Mouse (Mus musculus) left cerebral cortex, postnatal 25 days (tissue): ENCODE data around the gene Parp1. TPM values are rescaled to one million over a fixed set of nuclear protein-coding genes. Genes with fewer than 3 reads are reported as not detected.
A peak's percentile ranks its signal among the peaks of the same experiment; 100 is the strongest.
"Not testable (repeated sequence)": the region's sequence is repeated elsewhere in the genome, so short reads cannot be mapped to it uniquely, and the experiment has no call there.

Experiments
- DNase-seq, 2 experiments: peaks; one replicate each; pipeline ENCODE4 v3.0.0; 2022; ENCODE audit warnings: low spot score in 2 of 2, mixed read lengths in 1 of 2
- intact Hi-C: fragments of 180-260 bp; cut with DNase I; formaldehyde crosslinking; loops from one replicate; pipeline ENCODE4 v1.15.1; 2025
- microRNA-seq, 2 experiments: library from miRNA; unstranded; fragments of <30 nt; microRNA quantifications; one replicate each; pipeline ENCODE4 v1.2.0; 2022
- total RNA-seq, 2 experiments: library from RNA; stranded (reverse); gene quantifications; 2 replicates each; pipeline ENCODE4 v1.2.3; 2021

Parp1 gene
- total RNA-seq, 2 experiments from 2014 or later: 85.2 to 92.0 TPM

GRCm38 (mm10) chr1:180607578-180607879 lies 38.8 kb downstream of the Parp1 start:
- intact Hi-C loops: no loop called here
- DNase-seq: no peak

GRCm38 (mm10) chr1:180611842-180612241 lies 43.1 kb downstream of the Parp1 start:
- DNase-seq, intact Hi-C loops: not testable (repeated sequence)

- no peak for DNase-seq
- intact Hi-C loops: no loop called here
Observed at GRCm38 (mm10) chr1:180616762-180617161, 48.0 kb downstream of the Parp1 start.

GRCm38 (mm10) chr1:180622389-180622788 lies 53.7 kb downstream of the Parp1 start:
- no peak for DNase-seq
- intact Hi-C loops: no loop called here

- no peak for DNase-seq
- intact Hi-C loops: no loop called here
Observed at GRCm38 (mm10) chr1:180623911-180624310, 55.2 kb downstream of the Parp1 start.

- DNase-seq: no peak
- intact Hi-C loops: no loop called here
Observed at GRCm38 (mm10) chr1:180626141-180626540, 57.4 kb downstream of the Parp1 start.

GRCm38 (mm10) chr1:180637796-180638195 lies 69.1 kb downstream of the Parp1 start:
- intact Hi-C loops, DNase-seq: not testable (repeated sequence)

- intact Hi-C loops: loop anchor here (2.0 to 5.0 kb wide), 2 partner anchors 35 to 78 kb away; no protein-coding TSS in a partner anchor
Observed at GRCm38 (mm10) chr1:180639416-180640401, 71.0 kb downstream of the Parp1 start.

GRCm38 (mm10) chr1:180640605-180641125 lies 71.9 kb downstream of the Parp1 start:
- intact Hi-C loops: loop anchor here (2.0 to 5.0 kb wide), 2 partner anchors 36 to 77 kb away; no protein-coding TSS in a partner anchor
- DNase-seq: peak; percentile 23 to 31

More at GRCm38 (mm10) chr1:180639416-180640401, 71.0 kb downstream of the Parp1 start:
- DNase-seq: no peak

GRCm38 (mm10) chr1:180641137-180641517 lies 72.4 kb downstream of the Parp1 start, which contains the start of gene Lin9:
Gene Lin9, plus strand, starts transcription at chr1:180641150.
- intact Hi-C loops: loop anchor here (2.0 to 5.0 kb wide), 2 partner anchors 36 to 76 kb away; no protein-coding TSS in a partner anchor

GRCm38 (mm10) chr1:180641518-180642227 lies 72.9 kb downstream of the Parp1 start:
- no peak for DNase-seq
- intact Hi-C loops: loop anchor here (2.0 to 5.0 kb wide), 2 partner anchors 37 to 76 kb away; no protein-coding TSS in a partner anchor

More at GRCm38 (mm10) chr1:180641137-180641517, 72.4 kb downstream of the Parp1 start, which contains the start of gene Lin9:
- peak; percentile 90 to 91 for DNase-seq

GRCm38 (mm10) chr1:180642228-180642564 lies 73.5 kb downstream of the Parp1 start:
- intact Hi-C loops: loop anchor here (5.0 kb wide), 1 partner anchor 75 kb away; no protein-coding TSS in a partner anchor
- DNase-seq: no peak

Small RNAs within 50 kb of the gene (microRNA-seq; reads per million reads assigned to microRNA genes)
- gene Mir6904: 0 to 0.50 reads per million in 2 experiments

Other genes with a start within 250 kb of the Parp1 start
- 10 to 100 TPM; 15.4 to 16.5 TPM for gene Itpkb, start 238.4 kb upstream of the Parp1 start, total RNA-seq
- gene Stum, start 85.4 kb upstream of the Parp1 start, total RNA-seq: 100 to 1,000 TPM; 157 to 180 TPM
- 1 to 10 TPM; 4.3 to 5.1 TPM for gene Lin9, start 72.2 kb downstream of the Parp1 start, total RNA-seq
- gene Mixl1, start 128.1 kb downstream of the Parp1 start, total RNA-seq: not detected
- gene Acbd3, start 157.1 kb downstream of the Parp1 start, total RNA-seq: 10 to 100 TPM; 32.6 to 33.6 TPM
- 100 to 1,000 TPM; 301 to 318 TPM for gene H3f3a, start 245.0 kb downstream of the Parp1 start, total RNA-seq